Mouse (Mus musculus) heart, postnatal 0 days (tissue): ENCODE measurements around the gene Timp2.

Source experiments
- CTCF ChIP-seq: IDR thresholded peaks from 2 replicates; pipeline ENCODE4 v1.5.1; 2016; ENCODE audit warnings: antibody characterized with exemption, control low read depth, low read depth
- EP300 ChIP-seq: IDR thresholded peaks from 2 replicates; pipeline ENCODE4 v1.6.1; 2016; ENCODE audit warnings: antibody characterized with exemption, low read depth

- TF ChIP-seq EP300: no peak
- TF ChIP-seq CTCF: no peak
These were observed 66.0 kb downstream of the Timp2 start for GRCm38 (mm10) chr11:118289562-118289961.
